Mouse (Mus musculus) mouse trophoblast stem cell (cell line): ENCODE measurements around the gene Paxbp1.

Experiments
- in situ Hi-C, 2 experiments: fragments of 300-500 bp; cut with MseI, MboI; formaldehyde crosslinking; loops; 2 replicates in 1 of 2; 3 replicates in 1 of 2; pipeline ENCODE4 v1.15.1; 2025

Gene Paxbp1

DNA sequence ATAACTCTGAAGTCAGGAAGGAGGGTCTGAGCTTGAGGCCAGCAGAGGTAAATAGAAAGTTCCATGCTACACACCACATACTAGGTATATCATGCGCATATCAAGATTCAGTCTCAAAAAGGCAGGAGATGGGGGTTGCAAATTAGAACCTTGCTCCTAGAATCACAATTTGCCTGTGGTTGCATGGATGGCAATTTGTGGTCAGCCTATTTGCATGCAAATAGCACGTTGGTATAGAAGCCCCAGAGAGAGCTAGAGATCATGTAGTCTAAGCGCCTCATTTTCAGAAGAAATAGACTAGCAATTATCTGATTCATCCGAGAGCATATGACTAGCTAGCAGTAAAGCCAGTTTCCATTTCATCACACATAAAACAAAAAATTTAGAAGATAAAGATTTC, 44.5 kb downstream of the Paxbp1 start:
- in situ Hi-C loops, result no loop called here

DNA sequence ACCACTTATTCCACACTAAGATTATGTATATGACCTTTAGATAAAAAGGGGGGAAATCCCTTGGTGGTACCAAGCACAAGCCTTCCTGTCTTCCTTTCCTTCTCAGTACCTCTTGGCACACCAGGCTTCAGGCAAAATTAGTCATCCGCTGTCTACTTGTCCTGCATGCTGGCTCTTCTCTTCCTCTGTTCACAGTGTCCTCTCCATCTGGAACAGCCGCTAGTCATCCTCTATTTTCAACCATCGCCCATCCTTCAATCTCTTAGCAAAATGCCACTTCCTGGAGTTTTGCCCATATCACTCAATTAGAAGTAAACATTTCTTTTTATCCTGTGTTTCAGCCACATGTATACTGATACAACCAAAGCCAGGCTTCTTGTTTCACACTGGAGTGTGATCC, 46.5 kb downstream of the Paxbp1 start:
- in situ Hi-C loops, result no loop called here

DNA sequence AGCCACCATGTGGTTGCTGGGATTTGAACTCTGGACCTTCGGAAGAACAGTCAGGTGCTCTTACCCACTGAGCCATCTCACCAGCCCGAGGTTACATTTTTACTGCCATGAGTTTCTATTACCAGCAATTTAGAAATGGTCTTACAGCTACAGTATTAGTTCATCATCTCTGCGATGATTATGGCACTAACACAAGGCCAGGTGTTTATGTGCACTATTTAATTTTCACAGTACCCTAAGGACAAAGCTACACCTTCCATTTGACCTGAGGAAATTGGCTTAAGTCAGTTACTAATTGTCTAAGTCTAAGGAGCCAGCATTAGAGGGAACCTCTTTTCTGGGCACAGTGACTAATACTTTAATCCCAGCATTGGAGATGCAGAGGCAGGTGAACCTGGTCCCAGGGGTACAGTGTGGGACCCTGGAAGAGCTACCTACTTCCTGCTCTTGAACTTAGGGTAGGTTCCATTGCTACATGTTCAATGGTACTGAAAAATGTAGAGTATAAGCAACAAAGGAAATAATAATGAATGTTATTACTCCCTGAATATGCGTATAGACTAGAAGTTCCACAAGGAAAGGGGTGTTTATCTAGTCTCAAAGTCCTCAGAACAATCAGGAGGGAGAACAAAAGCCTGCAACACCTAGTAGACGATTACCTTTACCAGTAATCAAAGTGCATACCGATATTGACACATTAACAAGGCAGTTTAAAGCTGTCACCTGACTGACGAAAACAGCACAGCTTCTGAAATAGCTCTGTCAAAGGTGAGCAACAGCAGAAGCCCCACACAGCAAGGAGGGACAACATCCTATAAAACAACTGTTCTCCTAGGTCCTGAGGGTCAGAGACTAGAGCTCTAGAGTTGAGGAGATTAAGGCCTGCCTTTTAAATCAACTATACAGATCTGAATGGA, 47.8 kb downstream of the Paxbp1 start:
- in situ Hi-C loops, result no loop called here

DNA sequence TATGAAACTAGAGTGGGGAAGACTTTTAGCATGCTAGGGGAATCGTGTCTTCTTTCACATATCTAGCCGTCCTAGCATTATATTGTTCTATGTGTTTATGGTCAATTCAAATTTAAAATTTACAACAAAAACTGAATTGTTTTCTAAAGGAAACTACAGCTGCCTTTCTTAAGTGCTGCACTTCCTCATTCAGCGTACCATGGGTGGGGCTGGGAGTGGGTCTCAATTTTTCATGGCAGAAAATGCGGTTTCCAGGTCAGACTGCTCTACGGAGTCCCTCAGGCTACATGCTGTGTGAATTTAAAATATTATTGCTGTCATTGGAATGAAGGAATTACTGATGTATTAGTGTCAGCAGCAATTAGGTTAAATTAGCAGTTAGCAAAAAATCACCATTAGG, 48.8 kb downstream of the Paxbp1 start:
- in situ Hi-C loops, result no loop called here

DNA sequence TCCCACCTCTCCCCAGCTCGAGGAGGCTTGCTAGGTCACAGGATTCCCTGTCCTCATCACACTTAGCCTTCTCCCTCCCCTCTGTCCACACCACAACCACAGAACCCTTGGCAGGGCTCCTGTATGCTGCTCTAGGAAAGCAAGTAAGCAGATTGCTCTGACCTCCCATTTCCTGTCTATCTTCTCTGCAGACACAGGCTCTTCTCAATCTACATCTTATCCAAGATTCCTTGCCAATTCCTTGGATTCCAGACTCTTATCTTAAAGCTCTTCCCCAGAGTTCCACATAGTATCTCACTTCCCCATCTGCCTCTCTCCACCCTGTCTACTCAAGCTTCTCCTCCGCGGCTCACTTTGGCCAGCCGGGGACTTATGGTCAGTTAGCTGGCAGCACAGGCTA, 49.3 kb downstream of the Paxbp1 start:
- in situ Hi-C loops, result no loop called here

DNA sequence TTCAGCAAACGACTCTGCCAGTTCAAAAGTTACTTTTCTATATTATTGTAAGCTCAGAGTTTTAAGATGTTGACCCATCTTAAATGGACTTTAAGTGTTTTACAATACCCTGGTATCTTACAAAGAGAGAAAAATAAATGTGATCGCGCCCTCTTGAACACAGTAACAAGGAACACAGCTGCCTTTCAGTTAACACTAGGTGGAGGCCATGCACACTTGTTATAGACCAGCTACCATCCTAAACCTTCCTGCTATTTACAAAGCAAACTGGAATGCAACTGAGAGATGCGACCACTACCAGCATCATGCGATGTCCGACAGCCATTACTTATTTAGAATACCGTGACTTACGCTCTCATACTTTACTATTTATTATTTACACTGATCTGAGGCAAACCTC, 55.2 kb downstream of the Paxbp1 start:
- in situ Hi-C loops, result no loop called here

DNA sequence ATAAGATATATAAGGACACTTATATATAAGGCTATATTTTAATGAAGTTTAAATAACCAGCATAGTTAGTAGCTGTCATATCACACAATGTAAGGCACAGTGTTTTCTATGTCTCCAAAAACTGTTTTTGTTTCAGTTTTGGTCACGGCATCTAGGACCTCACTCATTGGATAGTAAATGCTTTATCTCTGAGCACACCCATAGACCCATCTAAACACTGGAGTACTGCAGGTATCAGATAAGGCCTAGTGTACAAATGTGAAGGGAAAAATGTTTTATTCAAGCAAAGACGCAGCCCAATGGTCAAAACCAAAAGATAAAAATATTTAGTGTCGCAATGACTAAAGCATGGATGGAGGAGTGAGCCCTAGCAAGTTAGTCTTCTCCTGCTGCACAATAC, 55.7 kb downstream of the Paxbp1 start:
- in situ Hi-C loops, result no loop called here

DNA sequence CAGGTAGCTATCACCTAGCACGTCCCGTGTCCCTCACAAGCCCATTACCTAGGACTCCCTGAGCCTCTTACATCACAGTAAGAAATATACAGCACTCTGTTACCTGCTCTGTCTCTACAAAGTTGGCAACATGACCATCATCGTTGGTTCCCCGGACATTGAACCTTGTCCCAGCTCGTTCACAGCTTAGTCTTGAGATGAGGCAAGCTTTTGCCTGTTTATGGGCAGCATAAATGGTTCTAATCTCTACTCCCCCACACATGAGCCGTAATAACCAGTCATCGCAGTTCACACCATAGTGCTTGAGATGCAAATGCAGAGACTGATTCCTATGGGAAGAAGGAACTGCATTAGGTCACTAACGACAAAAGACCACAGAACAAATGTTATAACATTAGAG, 56.3 kb downstream of the Paxbp1 start:
- in situ Hi-C loops, result no loop called here

DNA sequence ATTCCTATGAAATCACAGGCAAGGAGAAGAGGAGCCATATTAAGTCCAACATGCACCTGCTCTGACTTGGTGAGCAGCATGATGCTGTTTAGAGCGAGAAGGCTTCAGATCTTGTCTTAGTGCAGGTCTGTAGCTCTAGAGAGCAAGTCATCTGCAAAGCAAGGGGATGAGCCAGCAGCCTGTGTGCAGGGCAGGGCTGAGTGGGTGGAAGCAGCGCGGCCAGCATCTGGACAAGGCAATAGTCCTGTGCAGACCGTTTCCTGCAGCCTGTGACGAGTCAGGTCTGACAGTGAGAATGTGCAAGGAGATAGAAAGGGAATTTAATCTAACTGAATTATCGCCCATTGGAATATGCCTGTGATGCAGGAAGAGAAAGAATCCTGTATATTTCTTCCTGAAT, 73.3 kb downstream of the Paxbp1 start:
- in situ Hi-C loops, result no loop called here

DNA sequence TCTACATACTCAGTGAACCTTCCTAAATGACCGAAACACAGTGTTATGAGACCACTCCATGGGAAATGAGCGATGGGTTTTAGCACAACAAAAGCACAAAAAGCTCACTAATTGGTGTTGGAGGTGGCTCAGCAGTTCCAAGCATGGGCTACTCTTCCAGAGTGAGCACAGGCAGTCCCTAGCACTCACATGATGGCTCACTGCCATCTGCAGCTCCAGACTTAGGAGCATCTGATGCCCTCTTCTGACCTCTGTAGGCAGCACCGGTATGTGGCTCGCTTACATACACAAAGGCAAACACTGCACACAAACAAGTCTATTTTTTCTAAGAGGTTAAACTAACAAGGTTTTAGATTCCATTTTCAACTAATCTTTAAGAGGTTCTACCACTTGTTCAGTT, 78.1 kb downstream of the Paxbp1 start:
- in situ Hi-C loops, result no loop called here

DNA sequence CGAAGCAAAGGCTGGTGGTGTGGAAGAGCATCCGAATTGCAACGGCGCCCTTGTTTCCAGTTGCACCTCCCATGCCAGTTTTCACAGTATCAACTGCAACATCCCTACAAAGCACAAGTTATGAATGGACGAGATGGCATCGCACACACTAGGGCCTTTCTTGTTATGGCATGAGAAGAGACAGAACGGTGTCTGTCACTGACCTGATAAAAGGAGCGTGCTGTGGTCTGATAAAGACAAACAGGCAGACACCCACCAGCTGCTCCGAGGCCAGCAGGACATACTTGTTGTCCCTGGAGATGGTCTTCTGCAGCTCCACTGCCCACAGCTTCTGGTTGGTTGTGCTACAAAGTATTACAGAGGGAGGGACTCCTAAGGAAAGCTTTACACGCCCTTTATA, 80.0 kb downstream of the Paxbp1 start:
- in situ Hi-C loops, result no loop called here
